Mouse (Mus musculus): ENCODE measurements around the gene Fev. TPM values are rescaled to one million over a fixed set of nuclear protein-coding genes. Genes with fewer than 3 reads are reported as not detected.
A peak's percentile ranks its signal among the peaks of the same experiment; 100 is the strongest.

Gene Fev
- polyA plus RNA-seq (2014; fragmentation: Nextera tagmentation; extraction: Ambion mirVana), result 0.23 and 0.31 TPM in 2 replicates

DNA sequence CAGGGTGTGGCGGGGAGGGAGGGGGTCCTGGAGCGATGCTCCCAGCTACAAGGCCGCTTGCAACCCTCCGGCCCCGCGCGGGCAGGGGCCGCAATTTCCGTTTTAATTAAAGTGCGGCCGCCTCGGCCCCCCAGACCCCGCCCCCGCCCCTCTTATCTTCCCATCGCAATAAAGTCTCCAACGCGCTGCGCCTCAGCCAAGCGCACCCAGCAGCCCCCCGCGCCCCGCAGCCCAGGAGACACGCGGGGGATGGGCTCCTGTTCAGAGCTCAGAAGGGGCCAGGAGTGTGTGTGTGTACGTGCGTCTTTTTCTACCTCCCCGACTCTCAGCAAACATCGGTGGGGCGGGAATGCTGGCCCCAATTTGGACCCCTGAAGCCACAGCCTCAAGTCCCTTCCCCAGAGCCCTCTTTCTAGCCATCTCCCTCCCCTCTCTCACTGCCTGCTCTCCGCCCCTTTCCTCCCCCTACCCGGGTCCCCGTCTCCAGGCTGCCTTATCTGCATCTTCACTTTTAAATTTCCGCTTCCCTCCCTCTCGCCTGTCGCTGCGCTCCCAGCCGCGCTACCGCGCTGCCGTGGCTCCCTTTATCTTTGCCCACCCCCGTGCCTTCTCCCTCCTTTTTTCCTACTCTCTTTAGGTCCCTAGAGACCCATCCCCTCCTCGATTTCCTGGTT, at the start of gene Fev:
TSS of gene Fev (minus strand) at position 51 of the 674 bp plus-strand sequence.
- H3K4me2 ChIP-seq, result peak within 1 kb of the TSS; percentile 53
- no peaks in the 10 kb centered on the region for H3K36me3 ChIP-seq (ENCODE audit: control insufficient read depth, insufficient read depth, low read length)
- no peak within 1 kb of the TSS for H3K9ac ChIP-seq (ENCODE audit: low read depth, low read length)
- DNase-seq (ENCODE audit: low spot score) (no peak), ATAC-seq (replicated peaks; ENCODE audit: low FRiP score) (no peak)
- H3K4me3 ChIP-seq (ENCODE audit: low read depth, low read length), result peak within 1 kb of the TSS; percentile 30
- under 1% methylated on average over 43 of the region's 43 CpGs for WGBS
- no peak within 1 kb of the TSS for H3K27ac ChIP-seq (ENCODE audit: low read depth, low read length)
- no peaks in the 10 kb centered on the region for H3K9me3 ChIP-seq (ENCODE audit: control insufficient read depth, low read length)
- H3K4me1 ChIP-seq (replicated peaks; ENCODE audit: control insufficient read depth, insufficient read depth, low read length), result peaks cover 9% of the 10 kb centered on the region; the same call in 1 of the 2 replicates
- peaks cover 87% of the 10 kb centered on the region for H3K27me3 ChIP-seq (replicated peaks; ENCODE audit: control insufficient read depth, insufficient read depth, low read length)

DNA sequence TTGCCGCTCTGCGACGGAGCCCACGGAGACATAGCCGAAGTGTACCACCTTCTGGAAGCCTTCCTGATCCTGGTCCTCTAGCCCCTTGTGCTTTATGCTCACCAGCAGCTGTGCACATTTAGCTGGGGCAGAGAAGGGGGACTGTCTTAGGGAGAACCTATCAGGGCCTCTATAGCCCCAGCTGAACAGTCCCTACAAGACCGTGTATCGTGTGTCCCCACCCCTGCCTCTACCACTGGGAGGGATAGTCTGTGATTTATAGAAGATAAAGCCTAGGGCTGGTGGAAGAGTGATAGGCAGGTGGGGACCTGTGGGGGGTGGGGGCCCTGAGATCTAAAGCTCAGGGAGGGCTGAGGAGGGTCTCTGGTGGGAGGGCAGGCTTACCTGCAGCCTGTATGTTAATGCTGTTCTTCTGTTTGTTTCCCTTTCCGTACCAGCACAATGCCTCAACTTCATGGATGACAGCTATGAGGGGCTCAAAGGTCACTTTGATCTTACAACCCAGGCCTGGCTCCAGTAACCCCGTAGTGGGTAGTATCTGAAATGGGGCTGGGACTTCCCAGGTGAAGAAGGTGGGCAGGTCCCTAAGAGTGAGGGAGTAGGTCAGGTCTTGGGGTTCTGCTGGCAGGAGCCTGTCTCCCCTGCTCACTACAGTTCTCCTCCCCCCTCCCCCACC, 42.5 kb upstream of the Fev start:
- Histone ChIP-seq H3K36me3 (ENCODE audit: control insufficient read depth, insufficient read depth, low read length) (no peaks in the 10 kb centered on the region), H3K27ac (ENCODE audit: low read depth, low read length) (no peak overlapping the region), H3K9ac (ENCODE audit: low read depth, low read length) (no peak overlapping the region), H3K4me3 (ENCODE audit: low read depth, low read length) (no peak overlapping the region), H3K9me3 (ENCODE audit: control insufficient read depth, low read length) (no peaks in the 10 kb centered on the region), H3K4me1 (replicated peaks; ENCODE audit: control insufficient read depth, insufficient read depth, low read length) (no peaks in the 10 kb centered on the region), H3K4me2 (no peak overlapping the region), H3K27me3 (replicated peaks; ENCODE audit: control insufficient read depth, insufficient read depth, low read length) (peaks cover 24% of the 10 kb centered on the region; the same call in 1 of the 2 replicates)
- 73% methylated on average over 9 of the region's 9 CpGs for WGBS
- DNase-seq (ENCODE audit: low spot score) (no peak), ATAC-seq (replicated peaks; ENCODE audit: low FRiP score) (no peak)

DNA sequence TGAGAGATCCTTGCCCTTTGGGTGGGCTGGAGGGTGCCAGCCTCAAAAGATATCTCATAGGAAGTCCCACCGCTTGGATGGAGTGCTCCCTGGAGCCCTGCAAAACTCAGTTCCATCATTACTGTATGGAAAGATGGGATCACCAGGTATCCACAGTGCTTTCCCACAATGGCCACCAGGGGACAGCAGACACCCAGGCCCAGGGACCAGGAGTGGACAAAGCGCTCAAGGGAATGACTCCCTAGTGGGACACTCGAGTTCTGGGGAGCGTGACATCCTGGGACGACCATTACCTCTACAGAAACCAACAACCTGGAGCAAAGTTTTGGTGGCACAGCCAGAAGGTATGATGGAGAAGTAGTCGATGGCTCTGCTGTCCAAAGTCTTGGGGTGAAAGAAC, 41.5 kb upstream of the Fev start:
- Histone ChIP-seq H3K4me2 (no peak overlapping the region), H3K27ac (ENCODE audit: low read depth, low read length) (no peak overlapping the region), H3K9ac (ENCODE audit: low read depth, low read length) (no peak overlapping the region), H3K27me3 (replicated peaks; ENCODE audit: control insufficient read depth, insufficient read depth, low read length) (peaks cover 24% of the 10 kb centered on the region; the same call in 1 of the 2 replicates), H3K36me3 (ENCODE audit: control insufficient read depth, insufficient read depth, low read length) (no peaks in the 10 kb centered on the region), H3K4me3 (ENCODE audit: low read depth, low read length) (no peak overlapping the region), H3K9me3 (ENCODE audit: control insufficient read depth, low read length) (no peaks in the 10 kb centered on the region), H3K4me1 (replicated peaks; ENCODE audit: control insufficient read depth, insufficient read depth, low read length) (no peaks in the 10 kb centered on the region)
- DNase-seq (ENCODE audit: low spot score) (no peak), ATAC-seq (replicated peaks; ENCODE audit: low FRiP score) (no peak)
- 38% methylated on average over 6 of the region's 6 CpGs for WGBS

DNA sequence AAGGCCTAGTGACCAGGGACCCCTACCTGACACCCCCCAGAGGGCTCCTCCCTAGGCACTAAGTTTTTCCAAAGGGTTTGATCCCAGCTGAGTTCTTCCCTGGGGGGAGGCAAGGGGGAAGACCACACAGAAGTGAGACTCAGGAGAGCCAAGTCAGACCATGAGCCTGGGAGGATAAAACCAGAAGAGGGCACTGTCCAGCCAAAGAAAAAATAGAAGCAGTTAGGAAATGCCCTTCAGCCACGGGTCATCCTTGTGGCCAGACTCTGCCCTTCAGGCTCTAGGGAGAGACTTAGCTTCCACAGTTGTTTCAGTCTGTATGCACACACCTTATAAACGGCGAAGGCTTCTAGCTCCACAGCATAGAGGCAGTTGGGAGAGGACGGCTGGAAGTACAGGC, 39.2 kb upstream of the Fev start:
- no peak for ATAC-seq (replicated peaks; ENCODE audit: low FRiP score)
- 56% methylated on average over 4 of the region's 4 CpGs for WGBS

DNA sequence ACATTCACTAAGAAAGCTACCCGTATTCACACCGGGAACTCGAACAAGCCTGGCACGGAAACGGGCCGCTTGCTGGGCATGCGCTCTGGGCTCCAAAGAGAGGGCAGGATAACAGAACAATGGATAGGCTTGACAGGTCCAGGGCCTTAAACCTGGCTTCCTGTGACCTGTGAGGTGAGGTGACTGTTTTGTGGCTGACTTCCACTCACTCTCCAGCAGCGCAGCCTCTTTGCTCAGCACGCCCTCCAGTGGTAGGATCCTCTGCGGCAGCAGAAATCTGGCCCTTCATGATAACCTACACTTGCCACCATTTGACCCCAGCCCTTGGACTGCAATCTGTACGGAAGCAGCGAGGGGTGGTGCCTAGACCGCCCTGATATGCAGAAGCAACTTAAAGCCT, 30.5 kb upstream of the Fev start:
- Histone ChIP-seq H3K36me3 (ENCODE audit: control insufficient read depth, insufficient read depth, low read length) (no peaks in the 10 kb centered on the region), H3K27ac (ENCODE audit: low read depth, low read length) (no peak overlapping the region), H3K27me3 (replicated peaks; ENCODE audit: control insufficient read depth, insufficient read depth, low read length) (peaks cover 7% of the 10 kb centered on the region; the same call in 1 of the 2 replicates), H3K9ac (ENCODE audit: low read depth, low read length) (no peak overlapping the region), H3K4me2 (no peak overlapping the region), H3K4me1 (replicated peaks; ENCODE audit: control insufficient read depth, insufficient read depth, low read length) (no peaks in the 10 kb centered on the region), H3K9me3 (ENCODE audit: control insufficient read depth, low read length) (no peaks in the 10 kb centered on the region), H3K4me3 (ENCODE audit: low read depth, low read length) (no peak overlapping the region)
- ATAC-seq (replicated peaks; ENCODE audit: low FRiP score) (no peak), DNase-seq (ENCODE audit: low spot score) (no peak)
- WGBS, result 29% methylated on average over 13 of the region's 13 CpGs

More for the DNA sequence above, 39.2 kb upstream of the Fev start:
- Histone ChIP-seq H3K4me3 (ENCODE audit: low read depth, low read length) (no peak overlapping the region), H3K36me3 (ENCODE audit: control insufficient read depth, insufficient read depth, low read length) (no peaks in the 10 kb centered on the region), H3K4me2 (no peak overlapping the region), H3K27ac (ENCODE audit: low read depth, low read length) (no peak overlapping the region), H3K27me3 (replicated peaks; ENCODE audit: control insufficient read depth, insufficient read depth, low read length) (peaks cover 21% of the 10 kb centered on the region; the same call in 1 of the 2 replicates), H3K9me3 (ENCODE audit: control insufficient read depth, low read length) (no peaks in the 10 kb centered on the region), H3K4me1 (replicated peaks; ENCODE audit: control insufficient read depth, insufficient read depth, low read length) (no peaks in the 10 kb centered on the region), H3K9ac (ENCODE audit: low read depth, low read length) (no peak overlapping the region)
- no peak for DNase-seq (ENCODE audit: low spot score)

DNA sequence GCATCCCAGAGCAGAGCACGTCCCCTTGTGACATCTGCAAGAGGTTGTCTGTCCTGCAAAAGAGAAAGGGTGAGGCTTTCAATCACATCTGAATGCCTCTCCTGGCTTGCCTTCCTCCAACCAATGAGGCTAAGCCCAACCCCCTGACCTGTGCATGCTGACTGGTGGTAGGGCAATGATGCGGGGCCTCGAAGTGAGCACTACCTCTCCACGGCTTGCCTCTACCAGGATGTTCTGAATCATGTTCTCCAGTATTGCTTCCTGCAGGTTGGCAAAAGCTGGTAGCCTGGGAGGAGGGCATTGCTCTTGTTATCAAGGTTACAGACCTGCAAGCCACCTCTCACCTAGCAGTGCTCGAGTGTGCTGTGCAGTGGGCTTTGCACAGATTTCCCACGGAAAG, 17.0 kb upstream of the Fev start:
- Histone ChIP-seq H3K36me3 (ENCODE audit: control insufficient read depth, insufficient read depth, low read length) (no peaks in the 10 kb centered on the region), H3K27me3 (replicated peaks; ENCODE audit: control insufficient read depth, insufficient read depth, low read length) (peaks cover 70% of the 10 kb centered on the region), H3K9me3 (ENCODE audit: control insufficient read depth, low read length) (no peaks in the 10 kb centered on the region), H3K4me3 (ENCODE audit: low read depth, low read length) (no peak overlapping the region), H3K4me2 (no peak overlapping the region), H3K27ac (ENCODE audit: low read depth, low read length) (no peak overlapping the region), H3K9ac (ENCODE audit: low read depth, low read length) (no peak overlapping the region), H3K4me1 (replicated peaks; ENCODE audit: control insufficient read depth, insufficient read depth, low read length) (no peaks in the 10 kb centered on the region; the same call in 1 of the 2 replicates)
- DNase-seq (ENCODE audit: low spot score) (no peak), ATAC-seq (replicated peaks; ENCODE audit: low FRiP score) (no peak)
- 14% methylated on average over 6 of the region's 6 CpGs for WGBS

DNA sequence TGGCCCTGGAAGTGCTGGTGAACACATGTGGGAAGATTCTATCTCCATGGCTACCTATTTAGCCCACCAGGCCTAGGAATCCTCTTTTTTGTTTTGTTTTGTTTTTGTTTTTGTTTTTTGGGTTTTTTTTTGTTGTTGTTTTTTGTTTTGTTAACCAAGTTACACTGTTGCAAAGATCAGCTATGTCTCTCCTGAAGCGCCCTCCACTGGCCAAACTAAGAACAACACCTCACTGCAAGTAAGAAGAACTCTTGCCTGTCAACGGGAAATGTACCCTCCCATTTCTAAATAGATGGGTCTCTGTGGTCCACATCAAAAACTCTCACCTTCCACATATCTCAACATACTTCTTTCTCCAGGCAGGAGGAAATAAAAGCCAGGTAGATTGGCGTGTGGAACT, 16.5 kb upstream of the Fev start:
- Histone ChIP-seq H3K4me3 (ENCODE audit: low read depth, low read length) (no peak overlapping the region), H3K9ac (ENCODE audit: low read depth, low read length) (no peak overlapping the region), H3K4me2 (no peak overlapping the region), H3K27me3 (replicated peaks; ENCODE audit: control insufficient read depth, insufficient read depth, low read length) (peaks cover 75% of the 10 kb centered on the region), H3K4me1 (replicated peaks; ENCODE audit: control insufficient read depth, insufficient read depth, low read length) (no peaks in the 10 kb centered on the region; the same call in 1 of the 2 replicates), H3K27ac (ENCODE audit: low read depth, low read length) (no peak overlapping the region), H3K36me3 (ENCODE audit: control insufficient read depth, insufficient read depth, low read length) (no peaks in the 10 kb centered on the region), H3K9me3 (ENCODE audit: control insufficient read depth, low read length) (no peaks in the 10 kb centered on the region)
- DNase-seq (ENCODE audit: low spot score), result no peak
- ATAC-seq (replicated peaks; ENCODE audit: low FRiP score), result no peak
- 7% methylated on average over 3 of the region's 3 CpGs for WGBS

DNA sequence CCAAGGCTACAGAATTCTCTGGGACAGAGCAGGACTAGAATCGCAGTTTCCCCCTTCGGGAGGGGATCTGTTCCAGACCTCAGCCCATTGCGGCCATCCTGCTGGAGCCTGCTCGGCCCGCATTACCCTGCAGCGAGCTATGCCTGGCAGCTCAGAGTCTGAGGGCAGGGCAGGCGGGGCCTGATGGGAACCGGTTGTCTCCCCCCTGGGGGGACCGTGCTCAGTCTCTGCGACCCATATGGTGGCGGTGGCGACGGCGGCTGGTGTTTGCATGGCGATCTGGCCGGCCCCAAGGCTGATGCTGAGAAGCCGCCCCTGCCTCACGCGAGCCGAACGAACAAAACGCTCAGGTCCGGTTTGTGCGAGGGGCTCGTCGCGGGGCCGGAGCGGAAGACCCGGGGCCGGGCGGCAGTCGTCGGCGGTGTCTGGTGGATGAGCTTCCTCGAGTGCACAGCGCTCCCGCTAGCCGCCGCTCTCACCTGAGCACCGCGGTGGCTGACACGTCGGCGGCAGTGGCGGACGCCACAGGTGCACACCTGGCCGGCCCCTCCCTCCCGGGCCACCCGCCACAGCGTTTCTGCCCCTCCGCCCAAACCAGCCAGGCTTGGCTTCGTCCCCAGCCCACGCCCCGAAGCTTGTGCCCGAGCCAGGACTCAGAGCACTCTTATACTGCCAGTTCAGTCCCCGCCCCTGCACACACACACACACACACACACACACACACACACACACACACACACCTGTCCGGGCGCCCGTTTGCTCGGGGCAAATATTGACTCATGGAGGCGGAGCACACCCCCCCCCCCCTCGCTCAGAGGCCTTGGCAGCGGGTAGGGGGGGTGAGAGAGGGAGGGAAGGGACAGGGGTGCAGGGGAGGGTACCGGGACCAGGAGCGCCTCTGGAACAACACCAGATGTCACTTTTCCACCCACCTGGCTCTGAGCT, 15.4 kb upstream of the Fev start:
- peak; percentile 57; the same call in 1 of the 2 replicates for ATAC-seq (replicated peaks; ENCODE audit: low FRiP score)

More for the DNA sequence above, 15.4 kb upstream of the Fev start:
- 3% methylated on average over 59 of the region's 66 CpGs for WGBS
- peak overlapping the region; percentile 30 for H3K4me3 ChIP-seq (ENCODE audit: low read depth, low read length)
- H3K27ac ChIP-seq (ENCODE audit: low read depth, low read length), result peak overlapping the region; percentile 7; the same call in 1 of the 2 replicates
- no peak for DNase-seq (ENCODE audit: low spot score)
- H3K36me3 ChIP-seq (ENCODE audit: control insufficient read depth, insufficient read depth, low read length), result no peaks in the 10 kb centered on the region
- H3K4me2 ChIP-seq, result peak overlapping the region; percentile 59
- H3K9me3 ChIP-seq (ENCODE audit: control insufficient read depth, low read length), result no peaks in the 10 kb centered on the region
- 0 out of 2 replicates have a peak overlapping the region, but pooled peaks have one; percentile 6 for H3K9ac ChIP-seq (ENCODE audit: low read depth, low read length)
- no peaks in the 10 kb centered on the region; the same call in 1 of the 2 replicates for H3K4me1 ChIP-seq (replicated peaks; ENCODE audit: control insufficient read depth, insufficient read depth, low read length)
- peaks cover 86% of the 10 kb centered on the region for H3K27me3 ChIP-seq (replicated peaks; ENCODE audit: control insufficient read depth, insufficient read depth, low read length)

All from liver, embryonic 11.5 days (tissue).